Mouse (Mus musculus) bone marrow macrophage, adult 2 months (primary cell): Measurements from ENCODE around the gene Bpifb9b.
"Not testable (repeated sequence)": the region's sequence is repeated elsewhere in the genome, so short reads cannot be mapped to it uniquely, and the experiment has no call there.

Experiments
- CTCF ChIP-seq: IDR thresholded peaks from 2 replicates; pipeline ENCODE4 v1.5.1; 2012; ENCODE audit warnings: low read depth, mild to moderate bottlenecking, low read length, moderate library complexity
- POLR2A ChIP-seq: IDR thresholded peaks from 2 replicates; pipeline ENCODE4 v1.6.1; 2012; ENCODE audit warnings: mild to moderate bottlenecking, low read depth, low read length, borderline replicate concordance

DNA sequence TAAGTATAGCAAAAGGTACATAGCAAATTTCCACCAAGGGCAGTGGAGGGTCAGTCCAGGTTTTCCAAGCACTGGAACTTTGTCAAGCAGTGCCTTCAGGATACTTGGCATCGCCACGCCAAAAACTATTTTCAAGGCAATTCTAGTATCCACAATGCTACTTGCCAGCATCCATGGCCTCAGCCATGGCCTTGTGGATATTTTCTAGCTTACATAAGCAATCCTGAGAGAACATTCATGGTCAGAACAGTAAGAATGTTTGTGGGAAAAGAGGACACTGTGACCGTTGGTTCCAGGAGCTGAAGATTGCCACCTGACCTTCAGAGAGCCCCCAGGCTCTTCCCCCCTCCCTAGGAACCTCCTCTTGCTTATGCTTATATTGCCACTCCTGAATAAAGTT is 15.2 kb upstream of the Bpifb9b start:
- not testable (repeated sequence) for TF ChIP-seq POLR2A, CTCF
